Mouse (Mus musculus) MEL (cell line): ENCODE data around the gene Tma16. TPM values are rescaled to one million over a fixed set of nuclear protein-coding genes. Genes with fewer than 3 reads are reported as not detected.
A peak's percentile ranks its signal among the peaks of the same experiment; 100 is the strongest.

ENCODE experiments used
- DNase-seq: peaks from one replicate; pipeline ENCODE4 v3.0.0; 2011; ENCODE audit warnings: low read depth, low spot score
- H3K27ac ChIP-seq: 2 replicates; pipeline ENCODE4 v1.5.1; 2012; ENCODE audit warnings: low read depth, mild to moderate bottlenecking, control low read depth, low read length, moderate library complexity; ENCODE audit not compliant: control insufficient read depth
- H3K27me3 ChIP-seq, 2 experiments: fragments of 150-350 bp in 1 of 2; sonication (generic) in 1 of 2; 2 replicates each; pipeline ENCODE4 v1.6.1; 2012; ENCODE audit warnings: low read length in 2 of 2, mild to moderate bottlenecking in 2 of 2, improper control_type of control experiment in 1 of 2, moderate library complexity in 1 of 2; ENCODE audit not compliant: insufficient read depth in 2 of 2, control insufficient read depth in 1 of 2
- H3K36me3 ChIP-seq, 2 experiments: 2 replicates each; pipeline ENCODE4 v1.6.1; 2012 to 2014; ENCODE audit warnings: low read length in 2 of 2, improper control_type of control experiment in 1 of 2, inconsistent platforms in 1 of 2, mild to moderate bottlenecking in 1 of 2; ENCODE audit not compliant: insufficient read depth in 2 of 2, control insufficient read depth in 1 of 2
- H3K4me1 ChIP-seq, 2 experiments: fragments of 150-350 bp in 1 of 2; sonication (generic) in 1 of 2; 2 replicates each; pipeline ENCODE4 v1.6.1; 2012; ENCODE audit warnings: low read length in 2 of 2, improper control_type of control experiment in 1 of 2, mild to moderate bottlenecking in 1 of 2; ENCODE audit not compliant: insufficient read depth in 2 of 2, control insufficient read depth in 1 of 2
- H3K4me3 ChIP-seq, 2 experiments: fragments of 150-350 bp in 1 of 2; sonication (generic) in 1 of 2; 2 replicates each; pipeline ENCODE4 v1.5.1; 2012; ENCODE audit warnings: low read depth in 2 of 2, low read length in 2 of 2, mild to moderate bottlenecking in 2 of 2, moderate library complexity in 2 of 2, control low read depth in 1 of 2, improper control_type of control experiment in 1 of 2; ENCODE audit not compliant: control insufficient read depth in 1 of 2, insufficient read depth in 1 of 2
- H3K79me2 ChIP-seq: 2 replicates; pipeline ENCODE4 v1.6.1; 2012; ENCODE audit warnings: mild to moderate bottlenecking, low read length, moderate library complexity; ENCODE audit not compliant: control insufficient read depth, poor library complexity, insufficient read depth
- H3K9ac ChIP-seq: 2 replicates; pipeline ENCODE4 v1.6.1; 2012; ENCODE audit warnings: low read depth, mild to moderate bottlenecking, control low read depth, low read length, moderate library complexity; ENCODE audit not compliant: control insufficient read depth, poor library complexity, severe bottlenecking
- H3K9me3 ChIP-seq: fragments of 150-350 bp; sonication (generic); replicated peaks from 2 replicates; pipeline ENCODE4 v1.6.1; 2012; ENCODE audit warnings: mild to moderate bottlenecking, low read length, improper control_type of control experiment, moderate library complexity; ENCODE audit not compliant: insufficient read depth
- CTCF ChIP-seq, 3 experiments: IDR thresholded peaks in 2 of 3; conservative IDR thresholded peaks in 1 of 3; 2 replicates each; pipeline ENCODE4 v1.5.1; 2011 to 2012; ENCODE audit warnings: low read length in 3 of 3, low read depth in 2 of 3, mild to moderate bottlenecking in 2 of 3, improper control_type of control experiment in 1 of 3, inconsistent platforms in 1 of 3, mixed read lengths in 1 of 3, moderate library complexity in 1 of 3; ENCODE audit not compliant: control insufficient read depth in 1 of 3, insufficient read depth in 1 of 3, poor library complexity in 1 of 3, severe bottlenecking in 1 of 3
- ELF1 ChIP-seq: IDR thresholded peaks from 2 replicates; pipeline ENCODE4 v1.6.1; 2014; ENCODE audit warnings: low read depth, mild to moderate bottlenecking, inconsistent platforms, low read length, improper control_type of control experiment, moderate library complexity
- EP300 ChIP-seq, 2 experiments: IDR thresholded peaks; 2 replicates each; pipeline ENCODE4 v1.6.1; 2011; ENCODE audit warnings: improper control_type of control experiment in 2 of 2, low read length in 2 of 2, low read depth in 1 of 2, mild to moderate bottlenecking in 1 of 2
- ETS1 ChIP-seq: IDR thresholded peaks from 2 replicates; pipeline ENCODE4 v1.6.1; 2012; ENCODE audit warnings: low read depth, mild to moderate bottlenecking, inconsistent platforms, low read length, improper control_type of control experiment, moderate library complexity
- GATA1 ChIP-seq: IDR thresholded peaks from 2 replicates; pipeline ENCODE4 v1.6.1; 2011; ENCODE audit warnings: low read depth, low read length, improper control_type of control experiment
- MAX ChIP-seq: IDR thresholded peaks from 2 replicates; pipeline ENCODE4 v1.6.1; 2011; ENCODE audit warnings: low read length, improper control_type of control experiment
- RAD21 ChIP-seq: IDR thresholded peaks from 2 replicates; pipeline ENCODE4 v1.6.1; 2011; ENCODE audit warnings: mild to moderate bottlenecking, low read depth, low read length, improper control_type of control experiment
- SIN3A ChIP-seq: IDR thresholded peaks from 2 replicates; pipeline ENCODE4 v1.6.1; 2012; ENCODE audit warnings: low read length, improper control_type of control experiment, inconsistent platforms
- SMC3 ChIP-seq: IDR thresholded peaks from 2 replicates; pipeline ENCODE4 v1.6.1; 2011; ENCODE audit warnings: low read depth, low read length, improper control_type of control experiment
- USF2 ChIP-seq, 2 experiments: IDR thresholded peaks; 2 replicates each; pipeline ENCODE4 v1.6.1; 2011 to 2012; ENCODE audit warnings: improper control_type of control experiment in 2 of 2, low read length in 2 of 2, borderline replicate concordance in 1 of 2, inconsistent platforms in 1 of 2, low read depth in 1 of 2, mild to moderate bottlenecking in 1 of 2; ENCODE audit not compliant: insufficient read depth in 1 of 2
- ZC3H11A ChIP-seq: IDR thresholded peaks from 2 replicates; pipeline ENCODE4 v1.6.1; 2012; ENCODE audit warnings: low read depth, mild to moderate bottlenecking, inconsistent platforms, low read length, improper control_type of control experiment
- polyA plus RNA-seq, 2 experiments: library from polyadenylated mRNA; stranded (reverse) in 1 of 2; unstranded in 1 of 2; fragments of >175 nt in 1 of 2; fragments of >200 nt in 1 of 2; gene quantifications; 2 replicates each; pipeline versions ENCODE4 v1.2.1 to v1.2.4; 2012; ENCODE audit warnings: low replicate concordance in 2 of 2, low read depth in 1 of 2; ENCODE audit not compliant: insufficient read length in 2 of 2, insufficient read depth in 1 of 2, missing spikeins in 1 of 2
- total RNA-seq: library from RNA; depleted of rRNA; stranded (reverse); fragments of 300-350 nt; gene quantifications from 2 replicates; pipeline ENCODE4 v1.2.3, GENCODE M21; 2012

Gene Tma16
- total and polyA plus RNA-seq, 3 experiments, result 29.4 to 33.2 TPM; not detected in 1

DNA sequence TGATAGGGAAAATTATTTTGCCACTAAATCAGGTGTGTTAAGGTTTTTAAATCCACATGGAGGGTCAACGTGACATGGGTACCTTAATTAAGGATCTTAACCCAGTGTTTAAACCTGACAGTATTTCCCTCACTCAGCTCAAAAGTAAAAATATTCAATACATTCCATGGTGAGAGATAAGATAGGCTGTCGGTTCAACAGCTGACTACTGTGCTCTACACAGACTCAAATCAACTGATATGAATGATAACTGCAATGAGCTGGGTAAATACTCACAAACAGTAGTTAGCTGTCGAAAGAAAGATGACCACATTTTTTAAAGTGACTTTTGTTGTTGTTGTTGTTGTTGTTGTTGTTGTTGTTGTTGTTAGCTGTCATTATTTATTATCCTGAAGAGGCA is 16.5 kb downstream of the Tma16 start:
- H3K27me3 ChIP-seq, result no peaks in the 10 kb centered on the region
- H3K79me2 ChIP-seq, result no peaks in the 10 kb centered on the region
- peaks cover 0 to 2% of the 10 kb centered on the region in 2 experiments; a peak in 1 of 4 replicates for H3K4me1 ChIP-seq
- no peak for DNase-seq
- peak; percentile 42; the same call in 1 of the 2 replicates for TF ChIP-seq GATA1
- TF ChIP-seq MAX, result no peak
- TF ChIP-seq EP300 (IDR thresholded peaks at IDR 0.05; ENCODE audit: low read depth in 1 of 2, low read length in 2 of 2), result peak in 1 of 2 experiments; percentile 47; a peak in 3 of 4 replicates
- TF ChIP-seq ETS1, result peak; percentile 91
- peak; percentile 40; the same call in 1 of the 2 replicates for TF ChIP-seq SIN3A
- H3K9me3 ChIP-seq, result no peaks in the 10 kb centered on the region
- H3K4me3 ChIP-seq, result no peak overlapping the region
- H3K9ac ChIP-seq, result no peak overlapping the region
- peaks cover 0 to 5% of the 10 kb centered on the region in 2 experiments; a peak in 2 of 4 replicates for H3K36me3 ChIP-seq
- H3K27ac ChIP-seq, result no peak overlapping the region

GRCm38 (mm10) chr8:66457057-66457456 is 29.3 kb downstream of the Tma16 start:
- Histone ChIP-seq H3K9me3 (no peaks in the 10 kb centered on the region), H3K9ac (no peak overlapping the region), H3K4me3 (no peak overlapping the region), H3K27ac (no peak overlapping the region), H3K36me3 (no peaks in the 10 kb centered on the region), H3K27me3 (peaks cover 0 to 1% of the 10 kb centered on the region in 2 experiments; a peak in 2 of 4 replicates), H3K4me1 (no peaks in the 10 kb centered on the region), H3K79me2 (no peaks in the 10 kb centered on the region)
- TF ChIP-seq SIN3A, result no peak
- no peak for TF ChIP-seq USF2 (IDR thresholded peaks at IDR 0.05; ENCODE audit: borderline replicate concordance in 1 of 2, insufficient read depth in 1 of 2, low read depth in 1 of 2, low read length in 2 of 2)
- 0 out of 2 replicates have a peak, but pooled peaks have one; percentile 2 for TF ChIP-seq RAD21
- peak in 1 of 3 experiments; percentile 34; a peak in 2 of 6 replicates for TF ChIP-seq CTCF (IDR thresholded peaks at IDR 0.05 in 2 of 3, conservative IDR thresholded peaks at IDR 0.05 in 1 of 3; ENCODE audit: control insufficient read depth in 1 of 3, insufficient read depth in 1 of 3, low read depth in 2 of 3, low read length in 3 of 3, poor library complexity in 1 of 3, severe bottlenecking in 1 of 3)
- no peak for DNase-seq

DNA sequence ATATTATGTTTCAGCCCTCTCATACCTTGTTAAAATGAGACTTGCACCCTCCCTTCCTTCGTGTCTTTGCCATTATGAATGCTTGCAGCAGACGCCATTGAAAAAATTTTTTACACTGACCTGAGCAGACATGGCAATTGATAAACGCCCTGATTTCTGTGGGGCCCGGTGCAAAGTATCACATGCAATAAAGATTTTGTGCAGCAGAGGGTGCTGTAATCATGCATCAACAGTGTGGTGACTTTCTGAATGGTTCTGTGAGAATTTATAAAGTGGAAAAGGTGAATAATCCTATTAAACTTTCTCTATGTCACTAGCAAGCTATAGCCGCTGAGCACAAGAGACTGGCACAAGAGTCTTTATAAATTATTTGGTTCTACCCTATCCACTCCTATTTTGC is 35.6 kb downstream of the Tma16 start:
- no peak overlapping the region for H3K4me3 ChIP-seq
- no peak overlapping the region for H3K9ac ChIP-seq
- no peaks in the 10 kb centered on the region; a peak in 1 of 4 replicates for H3K4me1 ChIP-seq
- H3K79me2 ChIP-seq, result no peaks in the 10 kb centered on the region
- DNase-seq, result peak; percentile 57
- no peaks in the 10 kb centered on the region for H3K9me3 ChIP-seq
- H3K27ac ChIP-seq, result no peak overlapping the region
- no peaks in the 10 kb centered on the region for H3K27me3 ChIP-seq
- H3K36me3 ChIP-seq, result no peaks in the 10 kb centered on the region
- peak; percentile 90 for TF ChIP-seq RAD21
- TF ChIP-seq CTCF (IDR thresholded peaks at IDR 0.05 in 2 of 3, conservative IDR thresholded peaks at IDR 0.05 in 1 of 3; ENCODE audit: control insufficient read depth in 1 of 3, insufficient read depth in 1 of 3, low read depth in 2 of 3, low read length in 3 of 3, poor library complexity in 1 of 3, severe bottlenecking in 1 of 3), result peak; percentile 52 to 89 (median 54)
- TF ChIP-seq ELF1, result no peak
- peak; percentile 94 for TF ChIP-seq SMC3
- TF ChIP-seq ZC3H11A, result peak; percentile 87
